Mouse (Mus musculus): ENCODE measurements at regions not wholly inside any gene's neighbourhood (a gene's known extent, or its start where the extent isn't known, plus 50 kb on each side); places are given as distances from the start of the nearest gene placed in this dataset.
A peak's percentile ranks its signal among the peaks of the same experiment; 100 is the strongest.

- Histone ChIP-seq H3K4me1 (ENCODE audit: control insufficient read depth, insufficient read depth, low read length) (peaks cover 9% of the 10 kb centered on the region), H3K9ac (replicated peaks; ENCODE audit: low read depth, low read length) (no peak overlapping the region), H3K9me3 (ENCODE audit: control insufficient read depth, low read length) (no peaks in the 10 kb centered on the region), H3K36me3 (ENCODE audit: control insufficient read depth, insufficient read depth, low read length) (no peaks in the 10 kb centered on the region), H3K4me2 (ENCODE audit: low read depth, low read length) (no peak overlapping the region), H3K27me3 (ENCODE audit: control insufficient read depth, insufficient read depth, low read length) (no peaks in the 10 kb centered on the region), H3K4me3 (ENCODE audit: low read depth, low read length) (no peak overlapping the region), H3K27ac (ENCODE audit: low read depth, low read length) (no peak overlapping the region)
- WGBS: 94% methylated on average over 7 of the region's 7 CpGs
- no peak for ATAC-seq (ENCODE audit: low read depth)
Observed at GRCm38 (mm10) chr11:117050788-117051187, 64.2 kb upstream of the Sec14l1 start.

- H3K27ac ChIP-seq (ENCODE audit: low read depth, low read length): peak overlapping the region; percentile 45
- ATAC-seq (ENCODE audit: low read depth): peak; percentile 57
- H3K27me3 ChIP-seq (ENCODE audit: control insufficient read depth, insufficient read depth, low read length): no peaks in the 10 kb centered on the region
- H3K36me3 ChIP-seq (ENCODE audit: control insufficient read depth, insufficient read depth, low read length): no peaks in the 10 kb centered on the region
- H3K9me3 ChIP-seq (ENCODE audit: control insufficient read depth, low read length): no peaks in the 10 kb centered on the region
- H3K4me2 ChIP-seq (ENCODE audit: low read depth, low read length): no peak overlapping the region
- H3K4me1 ChIP-seq (ENCODE audit: control insufficient read depth, insufficient read depth, low read length): peaks cover 11% of the 10 kb centered on the region
- 8% methylated on average over 9 of the region's 9 CpGs for WGBS
- 0 out of 2 replicates have a peak overlapping the region, but pooled peaks have one; percentile 8 for H3K9ac ChIP-seq (replicated peaks; ENCODE audit: low read depth, low read length)
- H3K4me3 ChIP-seq (ENCODE audit: low read depth, low read length): no peak overlapping the region
Observed at GRCm38 (mm10) chr11:117056958-117057357, 58.0 kb upstream of the Sec14l1 start.

GRCm38 (mm10) chr11:117057451-117057850 lies 57.5 kb upstream of the Sec14l1 start:
- H3K4me3 ChIP-seq (ENCODE audit: low read depth, low read length): no peak overlapping the region
- no peaks in the 10 kb centered on the region for H3K36me3 ChIP-seq (ENCODE audit: control insufficient read depth, insufficient read depth, low read length)
- H3K9ac ChIP-seq (replicated peaks; ENCODE audit: low read depth, low read length): no peak overlapping the region
- WGBS: 35% methylated on average over 7 of the region's 7 CpGs
- no peak for ATAC-seq (ENCODE audit: low read depth)
- no peaks in the 10 kb centered on the region for H3K27me3 ChIP-seq (ENCODE audit: control insufficient read depth, insufficient read depth, low read length)
- H3K9me3 ChIP-seq (ENCODE audit: control insufficient read depth, low read length): no peaks in the 10 kb centered on the region
- no peak overlapping the region for H3K4me2 ChIP-seq (ENCODE audit: low read depth, low read length)
- peaks cover 11% of the 10 kb centered on the region for H3K4me1 ChIP-seq (ENCODE audit: control insufficient read depth, insufficient read depth, low read length)
- H3K27ac ChIP-seq (ENCODE audit: low read depth, low read length): peak overlapping the region; percentile 45

- H3K9ac ChIP-seq (replicated peaks; ENCODE audit: low read depth, low read length): no peak overlapping the region
- H3K4me1 ChIP-seq (ENCODE audit: control insufficient read depth, insufficient read depth, low read length): peaks cover 11% of the 10 kb centered on the region
- no peaks in the 10 kb centered on the region for H3K36me3 ChIP-seq (ENCODE audit: control insufficient read depth, insufficient read depth, low read length)
- peak overlapping the region; percentile 78 for H3K27ac ChIP-seq (ENCODE audit: low read depth, low read length)
- no peaks in the 10 kb centered on the region for H3K9me3 ChIP-seq (ENCODE audit: control insufficient read depth, low read length)
- no peak overlapping the region for H3K4me3 ChIP-seq (ENCODE audit: low read depth, low read length)
- H3K27me3 ChIP-seq (ENCODE audit: control insufficient read depth, insufficient read depth, low read length): no peaks in the 10 kb centered on the region
- WGBS: 57% methylated on average over 8 of the region's 8 CpGs
- no peak overlapping the region for H3K4me2 ChIP-seq (ENCODE audit: low read depth, low read length)
- no peak for ATAC-seq (ENCODE audit: low read depth)
Observed at GRCm38 (mm10) chr11:117059120-117059519, 55.8 kb upstream of the Sec14l1 start.

- ATAC-seq (ENCODE audit: low read depth): no peak
- 0 out of 2 replicates have a peak overlapping the region, but pooled peaks have one; percentile 19 for H3K4me2 ChIP-seq (ENCODE audit: low read depth, low read length)
- no peaks in the 10 kb centered on the region for H3K27me3 ChIP-seq (ENCODE audit: control insufficient read depth, insufficient read depth, low read length)
- H3K36me3 ChIP-seq (ENCODE audit: control insufficient read depth, insufficient read depth, low read length): no peaks in the 10 kb centered on the region
- H3K4me3 ChIP-seq (ENCODE audit: low read depth, low read length): no peak overlapping the region
- peak overlapping the region; percentile 18; the same call in 1 of the 2 replicates for H3K9ac ChIP-seq (replicated peaks; ENCODE audit: low read depth, low read length)
- 4% methylated on average over 19 of the region's 19 CpGs for whole genome bisulfite sequencing
- H3K4me1 ChIP-seq (ENCODE audit: control insufficient read depth, insufficient read depth, low read length): peaks cover 11% of the 10 kb centered on the region
- H3K27ac ChIP-seq (ENCODE audit: low read depth, low read length): peak overlapping the region; percentile 78
- no peaks in the 10 kb centered on the region for H3K9me3 ChIP-seq (ENCODE audit: control insufficient read depth, low read length)
Observed at GRCm38 (mm10) chr11:117059981-117060705, 54.8 kb upstream of the Sec14l1 start.

- ATAC-seq (ENCODE audit: low read depth): no peak
- peaks cover 11% of the 10 kb centered on the region for H3K4me1 ChIP-seq (ENCODE audit: control insufficient read depth, insufficient read depth, low read length)
- 35% methylated on average over 9 of the region's 9 CpGs for WGBS
- H3K4me3 ChIP-seq (ENCODE audit: low read depth, low read length): no peak overlapping the region
- H3K9me3 ChIP-seq (ENCODE audit: control insufficient read depth, low read length): no peaks in the 10 kb centered on the region
- H3K36me3 ChIP-seq (ENCODE audit: control insufficient read depth, insufficient read depth, low read length): no peaks in the 10 kb centered on the region
- peak overlapping the region; percentile 78 for H3K27ac ChIP-seq (ENCODE audit: low read depth, low read length)
- 0 out of 2 replicates have a peak overlapping the region, but pooled peaks have one; percentile 18 for H3K9ac ChIP-seq (replicated peaks; ENCODE audit: low read depth, low read length)
- H3K4me2 ChIP-seq (ENCODE audit: low read depth, low read length): 0 out of 2 replicates have a peak overlapping the region, but pooled peaks have one; percentile 19
- no peaks in the 10 kb centered on the region for H3K27me3 ChIP-seq (ENCODE audit: control insufficient read depth, insufficient read depth, low read length)
Observed at GRCm38 (mm10) chr11:117060706-117061337, 54.1 kb upstream of the Sec14l1 start.

- H3K9ac ChIP-seq (replicated peaks; ENCODE audit: low read depth, low read length): no peak overlapping the region
- H3K27ac ChIP-seq (ENCODE audit: low read depth, low read length): no peak overlapping the region
- H3K4me1 ChIP-seq (ENCODE audit: control insufficient read depth, insufficient read depth, low read length): peaks cover 8% of the 10 kb centered on the region
- H3K4me3 ChIP-seq (ENCODE audit: low read depth, low read length): no peak overlapping the region
- 19% methylated on average over 14 of the region's 14 CpGs for WGBS
- H3K36me3 ChIP-seq (ENCODE audit: control insufficient read depth, insufficient read depth, low read length): no peaks in the 10 kb centered on the region
- H3K4me2 ChIP-seq (ENCODE audit: low read depth, low read length): no peak overlapping the region
- no peaks in the 10 kb centered on the region for H3K27me3 ChIP-seq (ENCODE audit: control insufficient read depth, insufficient read depth, low read length)
- no peaks in the 10 kb centered on the region for H3K9me3 ChIP-seq (ENCODE audit: control insufficient read depth, low read length)
- ATAC-seq (ENCODE audit: low read depth): no peak
Observed at GRCm38 (mm10) chr11:117062772-117063499, 52.0 kb upstream of the Sec14l1 start.

Measured in neural tube, embryonic 14.5 days (tissue).